Mouse (Mus musculus) limb, embryonic 15.5 days (tissue): ENCODE results near the gene Gpr135. TPM values are rescaled to one million over a fixed set of nuclear protein-coding genes. Genes with fewer than 3 reads are reported as not detected.
"Not testable (repeated sequence)": the region's sequence is repeated elsewhere in the genome, so short reads cannot be mapped to it uniquely, and the experiment has no call there.

ENCODE experiments used
- ATAC-seq: fragments of 200-750 bp; cut with Nextera tagmentation; 2 replicates; pipeline ENCODE4 v1.8.0; 2017; ENCODE audit warnings: low read depth, moderate TSS enrichment; ENCODE audit not compliant: insufficient number of reproducible peaks, low FRiP score, low TSS enrichment
- H3K27ac ChIP-seq: fragments of 300-500 bp; sonication (generic); 2 replicates; pipeline ENCODE4 v1.5.1; 2015; ENCODE audit warnings: moderate library complexity, mild to moderate bottlenecking, inconsistent platforms
- H3K27me3 ChIP-seq: fragments of 300-500 bp; sonication (generic); 2 replicates; pipeline ENCODE4 v1.6.1; 2015; ENCODE audit warnings: inconsistent platforms
- H3K36me3 ChIP-seq: fragments of 300-500 bp; sonication (generic); 2 replicates; pipeline ENCODE4 v1.6.1; 2015; ENCODE audit warnings: inconsistent platforms
- H3K4me1 ChIP-seq: fragments of 300-500 bp; sonication (generic); 2 replicates; pipeline ENCODE4 v1.6.1; 2015; ENCODE audit warnings: inconsistent platforms
- H3K4me2 ChIP-seq: fragments of 300-500 bp; sonication (generic); 2 replicates; pipeline ENCODE4 v1.6.1; 2015; ENCODE audit warnings: mild to moderate bottlenecking, inconsistent platforms
- H3K4me3 ChIP-seq: fragments of 300-500 bp; sonication (generic); 2 replicates; pipeline ENCODE4 v1.5.1; 2015; ENCODE audit warnings: mild to moderate bottlenecking, inconsistent platforms
- H3K9ac ChIP-seq: fragments of 300-500 bp; sonication (generic); 2 replicates; pipeline ENCODE4 v1.6.1; 2015; ENCODE audit warnings: inconsistent platforms
- H3K9me3 ChIP-seq: fragments of 300-500 bp; sonication (generic); 2 replicates; pipeline ENCODE4 v1.6.1; 2016; ENCODE audit warnings: inconsistent platforms
- WGBS: fragments of 180-500 bp; shearing (Covaris S2); methylation state at CpG from one replicate; pipeline ENCODE4 v1.1.7; 2015; 5-methylcytosine and 5-hydroxymethylcytosine counted together
- polyA plus RNA-seq: library from polyadenylated mRNA; unstranded; fragments of >200 nt; fragmentation: Nextera tagmentation; extraction: Ambion mirVana; gene quantifications from 2 replicates; pipeline ENCODE4 v1.2.1, GENCODE M21; 2015

Gpr135 gene
- polyA plus RNA-seq, 1 experiment from 2014 or later: 0.76 TPM

GRCm38 (mm10) chr12:72050156-72050555, 20.8 kb downstream of the Gpr135 start:
- not testable (repeated sequence) for H3K27ac ChIP-seq, H3K9ac ChIP-seq, H3K27me3 ChIP-seq, H3K4me2 ChIP-seq, H3K4me3 ChIP-seq, H3K36me3 ChIP-seq, H3K4me1 ChIP-seq, H3K9me3 ChIP-seq, ATAC-seq
- 93% methylated on average over 5 of the region's 5 CpGs for WGBS

- Histone ChIP-seq H3K27me3 (no peaks in the 10 kb centered on the region), H3K27ac (no peak overlapping the region), H3K9ac (no peak overlapping the region), H3K36me3 (no peaks in the 10 kb centered on the region), H3K4me3 (no peak overlapping the region), H3K4me2 (no peak overlapping the region), H3K9me3 (no peaks in the 10 kb centered on the region), H3K4me1 (no peaks in the 10 kb centered on the region; the same call in 1 of the 2 replicates)
- 1% methylated on average over 2 of the region's 2 CpGs for WGBS
- no peak for ATAC-seq
Observed at GRCm38 (mm10) chr12:72047513-72047912, 23.4 kb downstream of the Gpr135 start.

DNA sequence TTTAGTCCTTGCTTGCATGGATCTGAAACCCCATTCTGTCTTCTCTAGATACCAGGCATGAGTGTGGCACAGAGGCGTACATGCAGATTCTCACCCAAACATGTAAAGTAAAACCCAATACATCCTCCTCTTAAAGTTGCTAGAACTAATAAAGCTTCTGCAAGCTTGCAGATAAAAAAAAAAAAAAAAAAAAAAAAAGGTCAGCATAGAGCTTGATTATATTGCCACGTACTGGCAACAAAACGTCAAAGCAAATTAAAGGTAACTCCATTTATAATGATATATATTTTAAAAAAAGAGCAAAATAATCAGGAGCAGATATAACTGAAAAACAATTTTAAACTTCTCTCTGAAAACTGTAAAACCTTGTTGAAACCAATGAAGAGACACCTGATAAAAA, 29.7 kb downstream of the Gpr135 start:
- H3K4me1 ChIP-seq: no peaks in the 10 kb centered on the region
- H3K27ac ChIP-seq: no peak overlapping the region
- 80% methylated on average over 3 of the region's 3 CpGs for WGBS
- no peak overlapping the region for H3K9ac ChIP-seq
- ATAC-seq: no peak
- no peaks in the 10 kb centered on the region for H3K27me3 ChIP-seq
- H3K4me2 ChIP-seq: no peak overlapping the region
- H3K9me3 ChIP-seq: no peaks in the 10 kb centered on the region
- H3K36me3 ChIP-seq: no peaks in the 10 kb centered on the region
- no peak overlapping the region for H3K4me3 ChIP-seq

DNA sequence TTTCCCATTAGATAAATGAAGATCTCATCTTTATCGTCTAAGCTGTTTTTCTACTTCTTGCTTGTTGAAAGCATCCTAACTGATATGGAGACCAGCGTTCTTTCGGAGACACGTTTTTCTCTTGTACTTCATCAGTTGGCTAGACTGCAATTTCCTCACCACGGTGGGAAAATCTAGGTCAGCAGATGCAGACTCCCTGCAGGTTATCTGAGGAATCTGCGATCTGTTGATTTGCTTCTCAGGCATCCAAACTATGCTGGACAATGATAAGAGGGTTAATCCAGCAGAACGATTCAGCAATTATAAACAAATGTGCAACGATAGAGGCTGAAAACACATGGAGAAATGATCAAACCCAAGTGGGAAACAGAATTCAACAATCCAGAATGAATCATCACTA, 31.4 kb downstream of the Gpr135 start:
- ATAC-seq: no peak
- H3K4me3 ChIP-seq: no peak overlapping the region
- no peak overlapping the region for H3K27ac ChIP-seq
- H3K4me2 ChIP-seq: no peak overlapping the region
- no peaks in the 10 kb centered on the region for H3K36me3 ChIP-seq
- no peaks in the 10 kb centered on the region for H3K27me3 ChIP-seq
- H3K4me1 ChIP-seq: no peaks in the 10 kb centered on the region
- H3K9me3 ChIP-seq: no peaks in the 10 kb centered on the region
- H3K9ac ChIP-seq: no peak overlapping the region
- 69% methylated on average over 8 of the region's 8 CpGs for whole genome bisulfite sequencing

DNA sequence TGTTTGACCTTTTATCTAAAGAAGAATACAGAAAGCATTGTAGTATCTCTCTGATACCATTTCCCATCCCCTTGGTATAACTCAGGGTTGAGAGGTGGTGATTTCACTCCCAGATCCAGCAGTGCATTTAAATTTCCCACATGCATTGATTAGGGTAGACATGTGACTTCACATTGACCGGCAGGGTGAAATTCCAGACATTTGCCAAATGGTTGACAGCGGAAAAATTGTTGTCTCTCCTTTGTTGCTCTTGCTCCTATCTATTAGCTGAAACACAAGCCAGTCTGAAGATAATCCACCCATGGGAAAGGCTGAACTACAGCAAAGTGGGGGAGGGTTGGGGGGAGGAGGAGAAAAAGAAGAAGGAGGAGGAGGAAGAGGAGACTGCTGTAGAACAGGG, 32.1 kb downstream of the Gpr135 start:
- WGBS: 71% methylated on average over 2 of the region's 2 CpGs
- no peak overlapping the region for H3K9ac ChIP-seq
- no peaks in the 10 kb centered on the region for H3K36me3 ChIP-seq
- ATAC-seq: no peak
- H3K4me3 ChIP-seq: no peak overlapping the region
- no peaks in the 10 kb centered on the region for H3K4me1 ChIP-seq
- no peak overlapping the region for H3K27ac ChIP-seq
- no peaks in the 10 kb centered on the region for H3K9me3 ChIP-seq
- H3K4me2 ChIP-seq: no peak overlapping the region
- no peaks in the 10 kb centered on the region for H3K27me3 ChIP-seq

DNA sequence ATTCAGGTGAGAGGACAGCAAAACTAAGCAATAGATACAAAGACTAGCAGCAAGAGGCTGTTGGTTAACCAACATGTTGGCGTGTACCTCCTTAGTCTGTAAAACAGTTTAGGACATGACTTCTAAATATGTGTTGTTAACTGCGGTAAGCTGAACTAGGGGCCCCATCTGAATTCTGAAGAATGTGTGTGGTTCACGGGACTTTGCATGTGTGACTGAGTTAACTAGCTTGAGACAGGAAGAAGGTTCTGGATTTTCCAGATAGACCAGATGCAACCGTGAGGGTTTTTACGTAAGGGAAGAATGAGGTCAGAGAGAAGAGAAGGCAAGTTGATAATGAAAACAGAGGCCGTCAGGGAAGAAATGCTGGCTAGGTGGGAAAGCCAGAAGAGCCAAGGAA, 33.9 kb downstream of the Gpr135 start:
- Histone ChIP-seq H3K27me3 (no peaks in the 10 kb centered on the region), H3K4me1 (no peaks in the 10 kb centered on the region), H3K4me2 (no peak overlapping the region), H3K9ac (no peak overlapping the region), H3K9me3 (no peaks in the 10 kb centered on the region), H3K36me3 (no peaks in the 10 kb centered on the region), H3K27ac (no peak overlapping the region), H3K4me3 (no peak overlapping the region)
- no peak for ATAC-seq
- 62% methylated on average over 6 of the region's 6 CpGs for WGBS

DNA sequence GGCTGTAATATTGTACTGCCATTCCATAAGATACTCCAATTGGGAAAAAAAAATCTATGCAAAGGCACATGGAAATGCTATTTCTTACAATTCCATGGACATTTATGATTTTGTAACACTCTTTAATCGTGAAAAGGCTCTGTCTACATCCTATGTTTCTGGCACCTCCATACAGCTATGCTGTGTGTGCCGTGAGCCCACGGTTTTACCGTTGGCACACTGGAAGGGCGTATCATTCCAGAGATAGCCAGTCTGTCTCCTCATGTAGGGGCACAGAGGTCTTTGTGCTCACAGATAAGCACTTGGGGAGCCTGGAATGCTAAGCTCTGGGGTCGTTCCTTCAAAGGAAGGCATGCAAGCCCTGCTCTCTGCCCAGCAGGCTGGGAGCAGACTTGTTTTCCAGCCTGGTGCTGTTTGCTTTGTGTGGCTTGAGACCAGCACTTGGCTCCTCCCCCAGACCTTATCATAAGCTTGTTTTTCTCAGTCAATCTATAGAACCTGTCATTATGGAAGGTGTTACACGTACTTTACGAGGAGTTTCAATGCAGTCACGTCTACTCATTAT, 34.7 kb downstream of the Gpr135 start:
- Histone ChIP-seq H3K27ac (no peak overlapping the region), H3K27me3 (no peaks in the 10 kb centered on the region), H3K9me3 (no peaks in the 10 kb centered on the region), H3K9ac (no peak overlapping the region), H3K4me3 (no peak overlapping the region), H3K36me3 (no peaks in the 10 kb centered on the region), H3K4me1 (0 out of 2 replicates have a peak, but pooled peaks cover 6% of the 10 kb centered on the region), H3K4me2 (no peak overlapping the region)
- no peak for ATAC-seq
- 65% methylated on average over 9 of the region's 9 CpGs for WGBS

GRCm38 (mm10) chr12:72031794-72032193, 39.1 kb downstream of the Gpr135 start:
- Histone ChIP-seq H3K4me1 (0 out of 2 replicates have a peak, but pooled peaks cover 6% of the 10 kb centered on the region), H3K4me3 (no peak overlapping the region), H3K4me2 (no peak overlapping the region), H3K9ac (no peak overlapping the region), H3K27me3 (no peaks in the 10 kb centered on the region), H3K27ac (no peak overlapping the region), H3K36me3 (no peaks in the 10 kb centered on the region), H3K9me3 (no peaks in the 10 kb centered on the region)
- 89% methylated on average over 6 of the region's 6 CpGs for WGBS
- ATAC-seq: no peak

- ATAC-seq: no peak
- 0 out of 2 replicates have a peak, but pooled peaks cover 6% of the 10 kb centered on the region for H3K4me1 ChIP-seq
- H3K4me2 ChIP-seq: no peak overlapping the region
- H3K36me3 ChIP-seq: no peaks in the 10 kb centered on the region
- H3K27ac ChIP-seq: no peak overlapping the region
- no peaks in the 10 kb centered on the region for H3K9me3 ChIP-seq
- H3K27me3 ChIP-seq: no peaks in the 10 kb centered on the region
- H3K4me3 ChIP-seq: no peak overlapping the region
- 57% methylated on average over 5 of the region's 5 CpGs for WGBS
- H3K9ac ChIP-seq: no peak overlapping the region
Observed at GRCm38 (mm10) chr12:72031171-72031570, 39.8 kb downstream of the Gpr135 start.

DNA sequence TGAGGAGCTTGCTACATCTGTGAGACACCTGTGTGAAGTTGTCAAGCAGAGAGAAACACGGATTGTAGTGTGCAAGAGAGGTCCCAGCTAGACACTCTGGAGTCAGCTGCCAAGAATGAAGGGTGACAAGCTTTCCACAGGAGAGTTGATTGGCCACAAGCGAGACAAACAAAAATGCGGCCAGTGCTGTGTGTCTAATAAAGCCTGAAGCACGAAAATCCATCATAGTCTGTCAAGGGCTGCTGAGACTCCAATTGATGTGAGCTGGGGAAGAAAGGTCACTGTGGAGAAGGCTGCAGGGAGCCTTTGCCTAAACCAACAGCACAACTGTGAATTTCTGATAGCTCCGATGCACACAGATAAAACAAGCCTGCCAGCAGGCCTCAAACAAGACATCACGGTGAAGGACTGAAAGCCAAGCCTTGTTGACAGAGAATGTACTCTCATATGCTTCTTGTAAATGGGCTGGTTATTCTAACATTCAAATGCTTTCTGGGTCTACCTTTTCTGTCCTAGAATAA, 45.6 kb downstream of the Gpr135 start:
- peaks cover 9% of the 10 kb centered on the region; the same call in 1 of the 2 replicates for H3K4me1 ChIP-seq
- no peak overlapping the region for H3K4me2 ChIP-seq
- no peaks in the 10 kb centered on the region for H3K36me3 ChIP-seq
- no peaks in the 10 kb centered on the region for H3K27me3 ChIP-seq
- no peak overlapping the region for H3K9ac ChIP-seq
- H3K27ac ChIP-seq: no peak overlapping the region
- ATAC-seq: no peak
- H3K4me3 ChIP-seq: no peak overlapping the region
- no peaks in the 10 kb centered on the region for H3K9me3 ChIP-seq
- whole genome bisulfite sequencing: 63% methylated on average over 6 of the region's 6 CpGs

GRCm38 (mm10) chr12:72023572-72023971, 47.4 kb downstream of the Gpr135 start:
- Histone ChIP-seq H3K9me3 (no peaks in the 10 kb centered on the region), H3K27me3 (no peaks in the 10 kb centered on the region), H3K9ac (no peak overlapping the region), H3K4me2 (no peak overlapping the region), H3K36me3 (no peaks in the 10 kb centered on the region), H3K27ac (no peak overlapping the region), H3K4me1 (peaks cover 9% of the 10 kb centered on the region; the same call in 1 of the 2 replicates), H3K4me3 (no peak overlapping the region)
- ATAC-seq: no peak
- WGBS: 94% methylated on average over 5 of the region's 5 CpGs

GRCm38 (mm10) chr12:72022790-72023189, 48.1 kb downstream of the Gpr135 start:
- H3K4me1 ChIP-seq: peaks cover 9% of the 10 kb centered on the region; the same call in 1 of the 2 replicates
- 90% methylated on average over 3 of the region's 3 CpGs for WGBS
- ATAC-seq: no peak

DNA sequence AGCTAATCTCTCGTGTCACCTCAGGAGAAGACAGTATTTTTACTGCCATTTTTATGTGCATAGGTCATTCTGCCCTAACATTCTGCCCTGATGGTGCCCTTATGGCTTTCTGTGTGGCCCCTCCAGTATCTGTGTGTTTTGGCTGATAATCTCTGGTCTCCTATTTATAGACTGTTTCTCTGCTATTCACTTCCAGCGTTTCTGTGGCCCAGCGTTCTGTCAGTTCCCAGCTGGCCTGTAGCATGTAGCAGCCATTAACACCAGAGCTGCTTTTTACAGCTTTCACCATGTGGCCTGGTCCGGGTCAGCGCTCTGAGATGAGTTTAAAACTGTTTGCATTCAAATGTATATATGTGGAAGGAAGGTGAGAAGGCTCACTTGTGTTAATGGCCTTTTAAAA, 49.4 kb downstream of the Gpr135 start:
- 30% methylated on average over 5 of the region's 5 CpGs for WGBS
- H3K4me1 ChIP-seq: peaks cover 9% of the 10 kb centered on the region; the same call in 1 of the 2 replicates
- H3K9me3 ChIP-seq: no peaks in the 10 kb centered on the region
- no peak overlapping the region for H3K27ac ChIP-seq
- ATAC-seq: no peak
- no peak overlapping the region for H3K4me3 ChIP-seq
- no peaks in the 10 kb centered on the region for H3K27me3 ChIP-seq
- H3K36me3 ChIP-seq: no peaks in the 10 kb centered on the region
- no peak overlapping the region for H3K9ac ChIP-seq
- H3K4me2 ChIP-seq: no peak overlapping the region

More at GRCm38 (mm10) chr12:72022790-72023189, 48.1 kb downstream of the Gpr135 start:
- no peaks in the 10 kb centered on the region for H3K36me3 ChIP-seq
- no peak overlapping the region for H3K4me3 ChIP-seq
- H3K9ac ChIP-seq: no peak overlapping the region
- no peak overlapping the region for H3K4me2 ChIP-seq
- H3K9me3 ChIP-seq: no peaks in the 10 kb centered on the region
- no peaks in the 10 kb centered on the region for H3K27me3 ChIP-seq
- H3K27ac ChIP-seq: no peak overlapping the region
